Mouse (Mus musculus) hindbrain, embryonic 15.5 days (tissue): ENCODE data around the gene Mrgprg. TPM values are rescaled to one million over a fixed set of nuclear protein-coding genes. Genes with fewer than 3 reads are reported as not detected.

Experiments
- ATAC-seq: fragments of 200-750 bp; cut with Nextera tagmentation; 2 replicates; pipeline ENCODE4 v1.8.0; 2017; ENCODE audit warnings: low read depth, moderate number of reproducible peaks, moderate TSS enrichment; ENCODE audit not compliant: low FRiP score
- H3K27ac ChIP-seq: fragments of 300-500 bp; sonication (generic); replicated peaks from 2 replicates; pipeline ENCODE4 v1.5.1; 2015; ENCODE audit warnings: mild to moderate bottlenecking, inconsistent platforms
- H3K27me3 ChIP-seq: fragments of 300-500 bp; sonication (generic); 2 replicates; pipeline ENCODE4 v1.6.1; 2015; ENCODE audit warnings: control low read depth, inconsistent platforms
- H3K36me3 ChIP-seq: fragments of 300-500 bp; sonication (generic); 2 replicates; pipeline ENCODE4 v1.6.1; 2015; ENCODE audit warnings: control low read depth, inconsistent platforms
- H3K4me1 ChIP-seq: fragments of 300-500 bp; sonication (generic); replicated peaks from 2 replicates; pipeline ENCODE4 v1.6.1; 2015; ENCODE audit warnings: control low read depth, inconsistent platforms
- H3K4me2 ChIP-seq: fragments of 300-500 bp; sonication (generic); 2 replicates; pipeline ENCODE4 v1.6.1; 2015; ENCODE audit warnings: moderate library complexity, mild to moderate bottlenecking, inconsistent platforms
- H3K4me3 ChIP-seq: fragments of 300-500 bp; sonication (generic); 2 replicates; pipeline ENCODE4 v1.5.1; 2015; ENCODE audit warnings: mild to moderate bottlenecking, inconsistent platforms
- H3K9ac ChIP-seq: fragments of 300-500 bp; sonication (generic); 2 replicates; pipeline ENCODE4 v1.6.1; 2015; ENCODE audit warnings: inconsistent platforms
- H3K9me3 ChIP-seq: fragments of 300-500 bp; sonication (generic); 2 replicates; pipeline ENCODE4 v1.6.1; 2016; ENCODE audit warnings: control low read depth, inconsistent platforms
- WGBS: fragments of 180-500 bp; shearing (Covaris S2); methylation state at CpG from one replicate; pipeline ENCODE4 v1.1.7; 2015; 5-methylcytosine and 5-hydroxymethylcytosine counted together
- polyA plus RNA-seq: library from polyadenylated mRNA; unstranded; fragments of >200 nt; fragmentation: Nextera tagmentation; extraction: Ambion mirVana; gene quantifications from 2 replicates; pipeline ENCODE4 v1.2.1, GENCODE M21; 2015

Gene Mrgprg
- not detected in 2 replicates for polyA plus RNA-seq

GRCm38 (mm10) chr7:143766893-143767292 is at the start of gene Mrgprg:
TSS of gene Mrgprg (minus strand) at chr7:143766993.
- WGBS: 60% methylated on average over 6 of the region's 6 CpGs
- Histone ChIP-seq H3K27ac (no peak within 1 kb of the TSS), H3K27me3 (peaks cover 9% of the 10 kb centered on the region; the same call in 1 of the 2 replicates)

DNA sequence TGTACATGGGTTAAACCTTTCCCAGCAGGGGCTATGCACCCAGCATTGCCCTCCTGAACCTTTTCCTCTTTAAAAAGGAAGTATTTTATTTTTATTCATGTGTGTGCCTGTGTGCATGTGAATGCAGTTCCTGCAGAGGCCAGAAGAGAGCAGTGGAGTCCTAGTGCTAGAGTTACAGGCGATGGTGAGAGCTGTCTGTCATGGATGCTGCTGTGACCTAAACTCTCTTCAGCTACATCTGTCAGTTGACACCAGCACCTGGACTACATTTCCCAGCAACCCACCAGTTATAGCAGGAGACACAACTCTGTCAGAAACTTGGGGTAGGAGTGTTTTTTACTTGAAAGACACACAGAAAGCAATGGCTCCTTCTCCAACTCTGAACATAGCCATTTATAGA is 42.1 kb upstream of the Mrgprg start:
- Histone ChIP-seq H3K4me1 (no peaks in the 10 kb centered on the region), H3K27ac (no peak overlapping the region), H3K4me2 (no peak overlapping the region), H3K36me3 (peaks cover 37% of the 10 kb centered on the region), H3K9ac (no peak overlapping the region), H3K4me3 (no peak overlapping the region), H3K9me3 (no peaks in the 10 kb centered on the region), H3K27me3 (no peaks in the 10 kb centered on the region)
- 60% methylated on average over 1 of the region's 1 CpGs for WGBS
- no peak for ATAC-seq

More at GRCm38 (mm10) chr7:143766893-143767292, at the start of gene Mrgprg:
- H3K4me1 ChIP-seq: no peaks in the 10 kb centered on the region
- no peak for ATAC-seq
- H3K36me3 ChIP-seq: no peaks in the 10 kb centered on the region
- H3K4me3 ChIP-seq: no peak within 1 kb of the TSS
- no peaks in the 10 kb centered on the region for H3K9me3 ChIP-seq
- no peak within 1 kb of the TSS for H3K4me2 ChIP-seq
- no peak within 1 kb of the TSS for H3K9ac ChIP-seq

GRCm38 (mm10) chr7:143805199-143805624 is 38.4 kb upstream of the Mrgprg start:
- H3K9ac ChIP-seq: no peak overlapping the region
- 0 out of 2 replicates have a peak, but pooled peaks have one; percentile 41 for ATAC-seq
- no peaks in the 10 kb centered on the region for H3K27me3 ChIP-seq
- no peaks in the 10 kb centered on the region for H3K9me3 ChIP-seq
- no peak overlapping the region for H3K4me2 ChIP-seq
- no peaks in the 10 kb centered on the region for H3K4me1 ChIP-seq
- WGBS: 61% methylated on average over 5 of the region's 5 CpGs
- H3K27ac ChIP-seq: no peak overlapping the region
- H3K36me3 ChIP-seq: peaks cover 18% of the 10 kb centered on the region
- no peak overlapping the region for H3K4me3 ChIP-seq

GRCm38 (mm10) chr7:143801195-143802065 is 34.6 kb upstream of the Mrgprg start:
- H3K4me1 ChIP-seq: no peaks in the 10 kb centered on the region
- WGBS: 92% methylated on average over 8 of the region's 8 CpGs

DNA sequence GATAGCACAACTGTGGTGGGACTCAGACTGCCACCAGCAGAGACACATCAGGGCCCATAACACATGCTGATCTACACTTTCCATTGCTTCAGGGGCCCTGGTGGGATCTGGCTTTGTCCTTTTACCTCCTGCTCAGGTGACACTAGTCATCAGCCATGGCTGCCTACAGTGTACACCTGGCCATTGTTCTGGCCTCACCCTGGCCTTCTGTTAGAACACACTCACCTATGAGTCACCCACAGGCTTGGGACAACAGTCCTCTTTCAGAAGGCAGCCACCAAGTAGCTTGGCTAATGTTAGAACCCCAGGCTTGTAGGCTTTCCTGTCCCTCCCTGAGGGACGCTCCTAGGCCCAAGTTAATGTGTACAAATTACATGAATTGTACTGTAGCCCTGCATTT is 34.0 kb upstream of the Mrgprg start:
- no peak overlapping the region for H3K4me2 ChIP-seq
- no peaks in the 10 kb centered on the region for H3K27me3 ChIP-seq
- no peak overlapping the region for H3K9ac ChIP-seq
- H3K4me1 ChIP-seq: no peaks in the 10 kb centered on the region
- no peaks in the 10 kb centered on the region for H3K9me3 ChIP-seq
- 95% methylated on average over 1 of the region's 1 CpGs for WGBS
- no peak for ATAC-seq
- H3K27ac ChIP-seq: no peak overlapping the region
- peaks cover 33% of the 10 kb centered on the region for H3K36me3 ChIP-seq
- H3K4me3 ChIP-seq: no peak overlapping the region

More at GRCm38 (mm10) chr7:143801195-143802065, 34.6 kb upstream of the Mrgprg start:
- ATAC-seq: no peak
- Histone ChIP-seq H3K4me2 (no peak overlapping the region), H3K4me3 (no peak overlapping the region), H3K9ac (no peak overlapping the region), H3K36me3 (peaks cover 34% of the 10 kb centered on the region), H3K9me3 (no peaks in the 10 kb centered on the region), H3K27me3 (no peaks in the 10 kb centered on the region), H3K27ac (no peak overlapping the region)

DNA sequence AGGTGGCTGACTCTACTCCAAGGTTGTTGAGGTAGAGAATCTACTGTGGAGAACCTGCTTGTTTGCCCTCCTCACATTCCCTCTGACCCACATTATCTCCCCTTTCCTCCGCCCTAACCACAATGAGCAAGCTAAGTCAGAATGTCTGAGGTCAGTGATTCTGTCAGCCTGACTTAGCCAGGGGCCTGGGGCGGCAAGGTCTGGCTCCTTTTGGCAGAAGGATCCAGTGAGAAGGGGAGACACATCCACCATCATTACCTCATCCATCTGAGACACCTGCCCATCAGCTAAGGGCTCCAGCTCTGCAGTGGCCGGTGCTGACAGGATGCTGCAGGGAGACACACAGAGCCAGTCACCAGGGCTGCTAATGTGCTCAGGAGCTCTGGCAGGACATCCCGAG is 32.0 kb upstream of the Mrgprg start:
- H3K27me3 ChIP-seq: no peaks in the 10 kb centered on the region
- WGBS: 90% methylated on average over 4 of the region's 4 CpGs
- peaks cover 33% of the 10 kb centered on the region for H3K36me3 ChIP-seq
- H3K4me1 ChIP-seq: no peaks in the 10 kb centered on the region
- H3K4me2 ChIP-seq: no peak overlapping the region
- ATAC-seq: no peak
- H3K9ac ChIP-seq: no peak overlapping the region
- H3K27ac ChIP-seq: no peak overlapping the region
- H3K4me3 ChIP-seq: no peak overlapping the region
- H3K9me3 ChIP-seq: no peaks in the 10 kb centered on the region

GRCm38 (mm10) chr7:143793121-143793520 is 26.3 kb upstream of the Mrgprg start:
- H3K36me3 ChIP-seq: peaks cover 12% of the 10 kb centered on the region
- WGBS: 64% methylated on average over 4 of the region's 4 CpGs
- H3K9ac ChIP-seq: no peak overlapping the region
- no peaks in the 10 kb centered on the region for H3K9me3 ChIP-seq
- no peak overlapping the region for H3K4me2 ChIP-seq
- H3K4me1 ChIP-seq: no peaks in the 10 kb centered on the region
- no peak overlapping the region for H3K4me3 ChIP-seq
- H3K27ac ChIP-seq: no peak overlapping the region
- no peaks in the 10 kb centered on the region for H3K27me3 ChIP-seq
- ATAC-seq: no peak

DNA sequence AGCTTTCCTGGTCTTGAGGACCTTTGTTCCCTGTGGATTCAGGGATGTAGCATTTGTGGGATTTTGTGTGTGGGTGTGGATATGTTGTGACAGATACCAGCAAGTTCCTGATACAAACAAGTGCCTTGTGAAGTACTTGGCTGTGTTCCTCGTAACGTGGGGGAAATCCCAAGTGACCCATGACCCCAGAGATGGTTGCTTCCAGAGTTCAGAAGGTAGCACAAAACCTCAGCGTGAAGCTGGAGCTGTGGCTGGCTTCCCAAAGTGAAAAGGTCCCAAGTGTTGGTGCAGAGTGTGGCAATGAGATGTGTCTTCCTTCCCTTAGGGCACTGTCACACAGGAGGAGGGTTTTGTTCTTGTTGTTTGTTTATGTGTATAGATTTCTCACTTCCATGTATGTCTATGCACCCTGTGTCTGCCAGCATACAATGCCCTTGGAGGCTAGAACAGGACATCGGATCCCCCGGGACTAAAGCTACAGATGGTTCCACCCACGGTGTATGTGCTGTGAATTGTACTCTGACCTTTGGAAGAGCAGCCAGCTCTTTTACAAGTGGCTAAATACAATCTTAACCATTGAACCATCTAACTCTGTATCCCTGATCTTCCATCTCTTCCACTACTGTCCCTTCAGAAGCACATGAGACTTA is 25.7 kb upstream of the Mrgprg start:
- Histone ChIP-seq H3K36me3 (peaks cover 7% of the 10 kb centered on the region; the same call in 1 of the 2 replicates), H3K9ac (no peak overlapping the region), H3K4me2 (no peak overlapping the region), H3K27ac (no peak overlapping the region), H3K4me3 (no peak overlapping the region), H3K4me1 (no peaks in the 10 kb centered on the region), H3K27me3 (no peaks in the 10 kb centered on the region), H3K9me3 (no peaks in the 10 kb centered on the region)
- 78% methylated on average over 6 of the region's 6 CpGs for WGBS
- ATAC-seq: no peak

- H3K4me3 ChIP-seq: peak within 1 kb of the TSS; percentile 55
- H3K4me1 ChIP-seq: peaks cover 28% of the 10 kb centered on the region
- H3K9ac ChIP-seq: peak within 1 kb of the TSS; percentile 76
- H3K36me3 ChIP-seq: peaks cover 3% of the 10 kb centered on the region; the same call in 1 of the 2 replicates
- H3K4me2 ChIP-seq: peak within 1 kb of the TSS; percentile 87
- no peaks in the 10 kb centered on the region for H3K27me3 ChIP-seq
- peak; percentile 88 for ATAC-seq
- H3K27ac ChIP-seq: peak within 1 kb of the TSS; percentile 79
- no peaks in the 10 kb centered on the region for H3K9me3 ChIP-seq
- WGBS: under 1% methylated on average over 21 of the region's 21 CpGs
These were observed 17.4 kb upstream of the Mrgprg start, which contains the start of gene Mrgpre for GRCm38 (mm10) chr7:143783996-143784829. TSS of gene Mrgpre (minus strand) at chr7:143784500.

DNA sequence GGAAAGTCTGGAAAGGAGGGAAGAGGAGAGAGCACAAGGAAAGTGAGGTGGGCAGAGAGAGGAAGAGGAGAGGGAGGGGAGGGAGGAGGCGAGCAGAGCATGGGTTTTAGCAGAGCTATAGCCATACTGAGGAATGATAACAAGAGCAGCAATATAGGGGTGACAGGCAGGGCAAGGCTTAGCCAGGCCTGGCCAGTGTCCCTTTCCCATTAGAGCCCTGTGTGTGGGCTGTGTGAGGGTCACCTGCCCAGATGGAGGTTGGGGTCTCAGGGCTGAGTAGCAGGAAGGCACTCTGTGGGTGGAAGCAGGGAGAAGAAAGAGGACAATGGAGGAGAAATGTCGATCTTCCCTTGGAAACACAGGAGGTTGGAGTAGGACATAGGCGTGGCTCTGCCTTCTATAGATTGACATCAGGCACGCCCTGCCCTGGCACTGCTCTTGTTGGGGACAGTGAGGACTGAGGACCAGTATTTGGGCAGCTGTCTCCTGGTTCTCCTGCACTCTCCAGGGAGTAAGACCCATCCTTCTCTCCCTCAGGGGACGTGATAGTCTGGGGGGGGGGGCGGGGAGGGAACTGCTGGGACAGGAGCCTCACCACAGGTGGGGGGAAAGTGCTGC is 16.7 kb upstream of the Mrgprg start:
- ATAC-seq: peak; percentile 59
- H3K9me3 ChIP-seq: no peaks in the 10 kb centered on the region
- peak overlapping the region; percentile 55 for H3K4me3 ChIP-seq
- peaks cover 28% of the 10 kb centered on the region for H3K4me1 ChIP-seq
- H3K4me2 ChIP-seq: peak overlapping the region; percentile 87
- WGBS: 13% methylated on average over 6 of the region's 6 CpGs
- H3K36me3 ChIP-seq: peaks cover 3% of the 10 kb centered on the region; the same call in 1 of the 2 replicates
- H3K27ac ChIP-seq: peak overlapping the region; percentile 79
- H3K9ac ChIP-seq: peak overlapping the region; percentile 76
- H3K27me3 ChIP-seq: no peaks in the 10 kb centered on the region

DNA sequence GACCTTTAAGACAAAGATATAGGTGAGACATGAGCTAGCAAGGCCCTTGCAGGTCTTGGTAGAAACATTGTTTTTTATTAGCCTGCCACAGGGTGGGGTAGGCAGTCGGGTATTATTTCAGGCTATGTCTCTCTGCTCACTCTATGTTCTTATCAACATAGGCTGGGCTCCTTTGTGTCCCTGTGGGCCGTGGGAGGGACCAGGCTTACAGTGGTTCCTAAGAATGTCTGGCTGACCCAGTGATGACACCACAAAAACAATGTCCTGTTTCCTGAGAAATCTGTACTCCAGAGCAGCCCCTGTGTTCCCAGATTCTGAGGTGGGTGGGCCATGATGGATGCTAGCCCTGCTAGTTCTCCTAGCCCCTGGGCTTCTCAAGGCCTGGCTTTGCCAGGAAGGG is 10.6 kb upstream of the Mrgprg start:
- H3K4me2 ChIP-seq: no peak overlapping the region
- no peaks in the 10 kb centered on the region for H3K27me3 ChIP-seq
- H3K4me1 ChIP-seq: no peaks in the 10 kb centered on the region
- no peak overlapping the region for H3K4me3 ChIP-seq
- ATAC-seq: no peak
- no peaks in the 10 kb centered on the region for H3K9me3 ChIP-seq
- no peak overlapping the region for H3K27ac ChIP-seq
- 71% methylated on average over 2 of the region's 2 CpGs for WGBS
- peaks cover 3% of the 10 kb centered on the region; the same call in 1 of the 2 replicates for H3K36me3 ChIP-seq
- H3K9ac ChIP-seq: no peak overlapping the region
